Mouse (Mus musculus) lung, postnatal 14 days (tissue): Measurements from ENCODE around the gene Milr1.
"Not testable (repeated sequence)": the region's sequence is repeated elsewhere in the genome, so short reads cannot be mapped to it uniquely, and the experiment has no call there.

Experiments
- DNase-seq: peaks from one replicate; pipeline ENCODE4 v3.0.0; 2021

Gene Milr1

DNA sequence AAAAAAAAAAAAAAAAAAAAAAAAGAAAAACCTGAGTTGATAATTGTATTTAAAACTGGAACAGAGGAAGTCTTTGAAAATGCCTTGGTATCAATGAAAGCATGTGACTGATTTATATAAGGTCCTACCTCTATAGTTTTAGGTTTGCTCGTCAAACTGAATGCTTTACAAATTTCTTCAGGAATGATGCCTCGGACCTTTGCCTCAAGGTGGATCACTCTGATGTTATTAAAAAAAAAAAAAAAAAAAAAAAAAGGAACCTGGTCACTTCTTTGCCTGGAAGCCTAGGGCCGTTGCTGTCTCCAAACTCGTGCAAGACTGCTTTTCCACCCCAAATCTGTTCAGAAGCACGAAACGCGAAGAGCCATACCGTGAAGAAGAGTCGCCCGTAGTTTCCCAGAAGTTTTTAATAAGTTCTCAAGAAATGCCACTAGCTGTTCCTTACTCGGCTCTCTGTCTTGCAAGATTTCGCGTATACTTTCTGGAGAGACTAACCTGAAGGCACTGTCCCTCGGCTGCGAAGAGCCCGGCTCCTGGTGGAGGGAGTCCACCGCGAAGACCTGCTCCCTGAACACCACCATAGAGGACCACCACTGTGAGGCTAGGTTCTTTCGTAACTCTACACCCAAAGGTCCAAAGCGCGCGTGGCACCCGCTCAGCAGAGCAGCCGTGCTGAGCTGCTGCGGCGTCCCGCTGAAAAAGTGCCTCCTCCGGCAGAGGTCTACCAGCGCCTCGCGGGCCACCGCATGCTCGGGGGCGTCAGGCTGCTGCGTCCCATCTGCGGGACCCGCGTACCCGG, 27.8 kb downstream of the Milr1 start:
- DNase-seq: no peak

DNA sequence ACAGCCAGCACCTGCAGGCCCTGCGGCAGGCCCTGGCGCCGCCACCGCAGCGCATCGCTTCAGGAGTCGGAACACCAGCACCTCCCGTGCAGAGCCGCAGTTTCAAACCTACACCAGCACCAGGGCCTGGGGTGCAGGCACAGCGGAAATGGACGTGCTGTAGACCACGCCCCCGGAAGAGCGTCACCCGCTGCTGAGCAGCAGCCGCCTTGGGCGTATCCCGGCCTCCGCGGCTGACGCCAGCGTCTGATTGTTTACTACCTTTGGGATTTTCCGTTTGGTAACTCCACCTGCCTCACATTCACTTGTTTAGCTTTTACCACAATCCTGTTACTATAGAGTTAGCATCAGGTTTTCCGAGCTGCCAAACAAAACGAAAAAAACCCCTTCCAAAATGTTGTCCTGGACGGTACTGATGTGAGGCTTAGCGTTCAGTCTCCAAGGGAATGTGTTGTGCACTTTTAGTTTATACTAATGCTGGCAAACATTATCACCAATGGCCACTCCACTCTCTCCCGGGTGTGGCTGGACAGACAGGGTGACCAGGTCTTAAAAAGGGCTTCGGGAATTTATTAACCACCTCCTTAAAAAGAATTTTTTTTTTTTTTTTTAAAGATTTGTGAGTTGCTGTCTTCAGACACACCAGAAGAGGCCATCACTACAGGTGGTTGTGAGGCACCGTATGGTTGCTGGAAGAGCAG, 28.5 kb downstream of the Milr1 start, which contains the start of gene Polg2:
Polg2 (minus strand) TSS at position 150 of the 701 bp plus-strand sequence.
- peak; percentile 90 for DNase-seq

DNA sequence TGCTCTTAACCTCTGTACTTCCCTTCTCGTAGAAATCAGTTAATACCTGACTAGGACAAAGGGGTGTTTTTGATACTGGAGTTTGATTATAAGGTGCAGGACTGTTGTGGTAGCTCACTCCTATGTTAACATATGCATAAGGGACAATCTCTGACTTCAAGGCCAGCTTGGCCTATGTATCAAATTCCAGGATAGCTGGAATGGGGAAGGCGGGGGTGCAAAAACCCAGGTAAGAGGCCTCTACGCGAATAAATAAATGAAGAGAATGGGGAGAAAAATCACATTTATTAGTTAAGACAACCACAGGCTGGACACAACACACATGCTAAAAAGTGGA, 29.0 kb downstream of the Milr1 start:
- no peak for DNase-seq

DNA sequence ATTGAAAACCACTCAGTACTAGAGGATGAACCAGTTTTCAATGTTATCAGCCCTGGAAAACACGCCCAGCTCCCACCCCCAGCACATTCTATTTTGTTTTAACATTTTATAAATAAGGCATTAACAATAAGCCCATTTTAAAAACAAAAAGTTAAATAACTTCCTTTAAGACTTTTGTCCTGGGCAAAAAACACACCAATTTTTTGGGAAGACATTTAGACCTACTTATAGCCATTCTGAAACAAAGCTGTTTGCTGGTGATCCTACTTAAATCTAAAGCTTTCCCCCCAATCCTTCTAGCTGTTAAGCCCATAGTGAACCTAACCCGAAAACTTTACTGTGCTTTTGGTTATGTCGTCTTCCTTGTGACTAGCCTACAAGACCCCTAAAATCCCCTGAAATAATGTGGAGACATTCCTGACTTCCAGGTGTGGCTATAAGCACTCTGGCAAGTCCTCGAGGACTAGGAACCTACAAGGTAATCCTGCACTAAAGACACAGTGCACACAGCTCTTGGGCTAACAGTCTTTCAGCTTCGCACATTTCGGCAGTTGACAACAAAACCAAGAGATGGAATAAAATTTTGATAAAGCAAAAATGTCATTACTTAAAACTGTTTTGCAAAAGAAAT, 29.7 kb downstream of the Milr1 start:
- DNase-seq: no peak

DNA sequence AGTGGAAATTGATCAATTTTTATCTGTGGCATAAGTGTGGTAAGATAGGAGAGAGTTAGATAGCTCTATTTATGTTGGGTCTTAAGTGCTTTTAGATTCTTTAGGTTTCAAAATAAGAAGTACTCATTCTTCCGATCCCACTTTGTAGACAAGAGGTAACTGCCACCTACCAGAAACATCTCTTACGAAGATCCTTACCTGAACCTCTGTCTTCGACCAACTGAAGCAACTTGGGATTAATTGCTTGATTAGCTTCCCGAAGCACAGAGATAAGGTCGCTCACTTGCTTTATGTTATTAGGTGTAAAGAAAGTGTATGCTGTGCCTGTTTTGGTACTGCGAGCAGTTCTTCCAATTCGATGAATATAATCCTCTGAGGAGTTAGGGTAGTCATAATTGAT, 31.2 kb downstream of the Milr1 start:
- not testable (repeated sequence) for DNase-seq

DNA sequence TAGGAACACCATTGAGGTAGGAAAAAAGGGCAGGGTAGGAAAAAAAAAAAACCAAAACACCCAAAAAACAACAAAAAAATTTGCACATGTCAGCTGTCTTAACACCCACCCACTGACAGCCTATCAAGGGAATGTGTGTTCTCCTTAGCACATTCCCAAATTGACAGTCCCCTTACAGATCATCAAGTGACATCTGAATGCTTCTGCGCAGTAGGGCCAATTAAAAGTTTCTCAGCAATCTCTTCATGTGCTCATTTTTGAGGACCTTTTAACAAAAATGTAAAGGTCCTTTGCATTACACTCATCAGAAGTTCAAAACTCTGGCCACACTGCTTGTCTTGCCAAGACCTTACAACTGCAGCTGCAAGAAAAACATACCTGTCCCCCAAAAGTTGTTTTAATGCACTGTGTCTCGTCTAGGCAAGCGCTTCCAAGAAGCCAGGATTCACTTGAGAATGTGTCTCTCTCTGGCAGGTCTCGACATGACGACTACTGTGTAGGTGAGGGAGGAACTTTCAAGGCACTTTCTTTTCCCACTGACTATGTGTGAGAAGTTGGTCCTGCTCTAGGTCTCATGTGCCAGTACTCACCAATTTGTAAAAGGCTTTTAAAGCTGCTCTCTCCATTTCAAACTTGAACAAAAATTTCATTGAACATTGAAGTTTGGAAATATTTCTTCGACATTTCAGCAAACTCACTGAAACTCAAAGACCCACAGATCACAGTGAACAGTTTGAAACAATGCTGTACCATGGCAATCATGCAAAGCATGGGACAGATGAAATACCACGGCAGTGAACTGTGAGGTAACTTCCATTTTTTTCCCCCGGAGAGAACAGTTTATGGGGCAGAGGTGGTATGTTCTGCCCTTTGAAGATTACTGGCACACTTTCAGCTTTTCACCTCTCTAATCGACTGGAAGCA, 32.1 kb downstream of the Milr1 start:
- no peak for DNase-seq

DNA sequence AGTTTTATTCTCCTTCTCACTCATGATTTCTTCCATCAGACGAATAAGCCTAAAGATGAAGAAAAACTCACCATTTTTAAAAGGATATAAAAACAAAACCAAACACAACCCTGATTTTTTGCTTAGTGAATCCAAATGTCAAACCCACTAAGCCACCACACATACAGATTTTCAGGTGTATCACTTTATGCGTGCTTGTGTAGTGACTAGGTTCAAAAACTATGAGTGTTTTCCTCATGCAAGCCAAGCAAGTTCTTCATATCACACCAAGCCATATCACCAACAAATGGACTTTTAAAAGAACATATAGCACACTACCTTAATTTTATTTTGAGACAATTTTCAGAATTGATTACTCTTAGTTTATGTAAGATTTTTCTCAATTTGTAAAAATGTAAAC, 33.5 kb downstream of the Milr1 start:
- no peak for DNase-seq

DNA sequence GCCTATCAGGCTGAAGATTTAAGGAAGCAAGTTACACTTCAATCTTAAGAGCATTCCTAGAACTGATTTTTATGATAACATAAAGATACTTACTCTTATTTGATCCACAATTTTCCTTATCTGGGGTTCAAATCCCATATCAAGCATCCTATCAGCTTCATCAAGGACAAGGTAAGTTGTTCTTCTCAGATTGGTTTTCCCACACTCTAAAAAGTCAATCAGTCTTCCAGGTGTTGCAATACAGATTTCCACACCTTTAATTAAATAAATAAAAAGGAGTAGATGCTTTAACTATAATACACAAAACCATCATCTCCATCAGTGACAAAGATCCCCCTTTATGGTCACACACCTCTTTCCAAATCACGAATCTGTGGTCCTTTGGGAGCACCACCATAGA, 34.0 kb downstream of the Milr1 start:
- no peak for DNase-seq

DNA sequence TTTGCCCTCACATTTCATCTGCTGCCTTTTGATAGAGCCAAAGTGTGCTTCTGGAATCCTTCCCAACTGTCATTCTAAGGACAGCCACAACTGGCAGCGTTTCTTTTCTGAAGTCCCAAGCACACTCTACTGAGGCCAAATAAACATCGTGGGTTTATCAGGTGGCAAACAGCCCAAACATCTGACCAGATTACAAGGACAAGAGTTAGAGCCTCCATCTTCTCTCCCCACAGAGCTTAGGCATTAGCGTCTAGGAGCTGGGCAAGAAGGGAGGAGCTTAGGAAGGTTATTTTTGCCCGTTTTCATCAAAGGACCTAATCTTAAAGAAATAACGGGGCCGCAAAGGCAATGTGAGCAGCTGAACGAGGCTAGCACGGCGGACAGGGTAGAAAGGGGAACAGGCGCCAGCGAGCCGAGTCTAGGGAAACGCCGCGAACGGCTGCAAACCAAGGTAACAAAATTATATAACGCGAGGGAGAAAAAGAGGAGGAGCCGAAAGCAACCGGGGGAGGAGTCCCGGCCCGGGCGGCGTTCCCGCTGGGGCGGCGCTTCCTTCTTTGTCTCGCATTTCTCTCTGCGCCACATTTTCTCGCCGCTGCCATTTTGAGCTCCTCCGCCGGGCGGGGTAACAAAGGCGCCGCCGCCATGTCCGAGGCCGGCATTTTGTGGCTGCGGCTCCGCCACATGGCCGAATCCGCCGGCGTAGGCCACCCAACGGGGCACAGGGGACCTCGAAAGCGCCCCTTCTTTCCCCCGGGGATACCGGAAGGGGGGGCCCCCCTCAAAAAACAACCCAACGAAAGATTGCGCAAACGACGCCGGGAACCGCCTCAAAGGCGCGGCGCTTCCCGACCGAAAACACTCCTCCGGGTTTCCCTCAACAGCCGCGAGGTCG, 36.4 kb downstream of the Milr1 start:
- peak; percentile 95 for DNase-seq

DNA sequence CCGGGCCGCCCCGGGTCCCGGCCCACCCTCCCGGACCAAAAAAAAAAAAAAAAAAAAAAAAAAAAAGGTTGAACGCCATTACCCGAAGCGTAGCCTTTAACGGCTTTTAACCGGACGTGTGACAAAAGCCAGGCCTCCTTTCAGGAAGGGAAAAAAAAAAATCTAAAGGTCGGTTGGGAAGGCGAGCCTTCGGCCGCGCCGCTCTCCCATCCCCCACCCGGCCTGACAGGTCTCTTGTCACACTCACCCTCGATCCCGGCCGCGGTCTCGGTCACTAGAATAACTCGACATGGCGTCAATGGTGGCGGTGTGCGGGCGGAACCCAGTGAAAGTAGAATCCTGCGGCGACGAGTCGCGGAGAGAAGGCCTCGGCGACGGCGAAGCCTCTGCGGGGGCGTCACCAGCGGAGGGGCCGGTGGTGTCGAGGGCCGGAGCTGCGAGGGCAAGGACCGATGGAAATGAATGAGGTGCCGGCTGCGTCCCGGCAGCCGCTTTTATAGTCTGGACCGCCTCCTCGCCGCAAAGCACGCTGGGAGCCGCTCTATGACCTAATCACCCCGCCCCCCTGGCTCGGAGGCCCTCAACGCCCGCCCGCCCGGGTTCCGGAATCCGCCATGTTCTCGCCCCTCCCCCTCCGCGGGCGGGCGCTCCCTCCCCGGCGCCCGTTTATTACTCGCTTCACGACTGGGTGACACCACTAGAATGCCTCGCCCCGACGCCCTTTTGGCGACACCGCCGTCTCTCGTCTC, 37.2 kb downstream of the Milr1 start:
- DNase-seq: peak; percentile 100

DNA sequence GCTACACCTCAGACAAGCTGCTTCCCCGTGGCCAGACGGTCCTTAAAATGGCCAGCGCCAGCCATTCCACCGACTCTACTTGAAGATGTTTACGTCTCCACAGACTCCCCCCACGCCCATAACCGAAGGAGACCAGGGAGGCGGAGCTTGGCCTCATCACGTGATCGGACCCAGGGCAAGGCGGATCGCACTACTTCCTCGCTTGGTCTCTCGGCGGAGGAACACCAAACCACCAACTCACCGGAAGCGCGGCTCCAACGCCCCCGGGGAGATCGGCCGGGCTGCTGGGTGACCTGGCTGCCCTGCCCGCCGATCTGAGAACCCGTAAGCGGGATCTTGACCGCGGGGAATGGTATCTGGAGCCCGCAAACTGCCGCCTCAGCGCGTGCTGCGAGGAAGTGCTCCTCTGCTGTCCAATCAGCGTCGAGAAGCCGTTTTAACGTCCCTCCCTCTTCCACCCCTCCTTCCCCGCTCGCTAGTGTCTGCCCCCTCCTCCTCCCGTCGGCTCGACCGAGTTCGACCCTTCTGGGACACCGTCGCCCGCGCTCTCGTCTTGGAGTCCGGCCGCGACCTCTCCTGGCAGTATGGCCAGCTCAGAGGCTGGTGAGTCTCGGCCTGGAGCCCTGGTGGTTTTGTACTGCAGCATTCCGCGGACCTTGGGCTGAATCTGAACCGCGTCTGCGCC, 37.9 kb downstream of the Milr1 start, which contains the start of the genes Ddx5 and Cep95:
Ddx5 (minus strand) TSS at position 411 of the 685 bp plus-strand sequence.
Cep95 (plus strand) TSS at position 478 of the 685 bp plus-strand sequence.
- DNase-seq: peak; percentile 98

DNA sequence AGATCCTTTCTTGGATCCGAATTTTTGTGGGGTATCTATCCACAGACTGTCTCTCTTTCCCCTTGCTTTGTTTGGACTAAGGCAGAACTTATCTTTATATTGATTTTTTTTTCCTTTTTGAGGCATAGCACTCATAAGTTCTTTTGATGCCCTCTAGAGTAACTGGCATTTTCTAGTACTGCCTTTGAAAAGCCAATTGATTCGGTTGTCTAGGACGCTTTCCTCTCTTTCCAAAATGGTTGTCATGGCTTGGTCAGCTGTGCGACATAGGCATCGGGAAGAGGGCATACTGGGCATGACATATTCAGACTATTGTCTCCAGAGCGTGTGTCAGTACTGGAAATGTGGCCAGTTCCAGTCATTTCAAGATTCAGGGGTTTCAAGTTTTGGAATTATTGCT, 38.6 kb downstream of the Milr1 start:
- DNase-seq: no peak

DNA sequence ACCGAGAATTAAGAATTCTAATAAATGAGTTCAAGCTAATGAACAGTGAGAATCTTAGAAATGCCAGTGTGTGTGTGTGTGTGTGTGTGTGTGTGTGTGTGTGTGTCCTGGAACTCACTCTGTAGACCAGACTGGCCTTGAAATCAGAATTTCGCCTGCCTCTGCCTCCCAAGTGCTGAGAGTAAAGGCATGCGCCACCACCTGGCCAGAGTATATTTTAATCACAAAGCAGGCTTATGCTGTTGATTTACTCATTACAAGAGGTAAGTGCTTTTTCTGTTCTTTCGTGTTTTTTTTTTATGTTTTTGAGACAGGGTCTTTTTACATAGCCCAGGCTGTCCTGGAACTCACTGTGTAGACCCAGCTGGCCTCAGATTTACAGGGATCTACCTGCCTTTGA, 42.8 kb downstream of the Milr1 start:
- DNase-seq: no peak

DNA sequence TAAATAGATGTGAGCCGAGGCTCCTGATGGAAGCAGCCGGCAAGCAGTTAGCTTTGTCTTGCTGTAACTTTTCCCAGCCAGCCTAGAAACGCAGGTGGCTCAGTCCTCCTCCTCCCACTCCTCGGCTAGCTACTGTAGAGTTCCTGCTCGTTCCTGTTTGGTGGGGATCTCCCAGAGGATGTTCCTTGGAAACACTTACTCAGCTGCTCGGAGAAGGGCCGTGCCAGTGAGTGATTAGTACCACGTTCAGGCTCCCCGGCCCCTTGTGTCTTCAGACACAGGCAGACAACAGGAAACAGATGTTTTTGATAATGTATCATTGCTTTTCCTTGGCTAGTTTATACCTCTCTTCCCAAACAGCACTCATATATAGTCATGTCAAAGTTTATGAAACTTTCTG, 44.7 kb downstream of the Milr1 start:
- no peak for DNase-seq

DNA sequence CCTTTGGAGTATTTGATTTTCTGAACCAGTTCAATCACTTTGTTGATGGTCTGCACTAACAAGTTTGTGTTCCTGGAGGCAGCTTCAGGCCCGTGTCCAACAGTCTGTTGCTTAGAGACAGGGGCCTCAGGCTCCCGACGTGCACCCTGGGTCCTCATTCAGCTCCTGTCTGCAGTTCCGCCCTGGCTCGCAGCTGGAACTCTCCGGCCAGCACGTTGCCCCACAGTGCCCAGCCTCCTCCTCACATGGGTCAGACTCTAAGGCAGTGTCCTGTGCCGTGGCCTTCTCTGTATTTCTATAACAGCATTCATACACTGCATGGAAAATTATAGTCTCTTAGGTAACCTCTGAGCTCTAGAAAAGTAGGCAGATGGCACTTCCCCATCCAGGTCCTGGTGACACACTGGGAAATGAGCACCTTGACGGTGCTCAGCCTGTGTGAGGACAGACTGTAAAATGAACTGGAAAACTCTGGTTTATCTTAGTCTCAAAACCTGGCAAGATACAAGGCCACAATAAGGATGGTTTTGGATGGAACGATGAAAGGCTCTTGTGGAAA, 51.1 kb downstream of the Milr1 start:
- DNase-seq: no peak

DNA sequence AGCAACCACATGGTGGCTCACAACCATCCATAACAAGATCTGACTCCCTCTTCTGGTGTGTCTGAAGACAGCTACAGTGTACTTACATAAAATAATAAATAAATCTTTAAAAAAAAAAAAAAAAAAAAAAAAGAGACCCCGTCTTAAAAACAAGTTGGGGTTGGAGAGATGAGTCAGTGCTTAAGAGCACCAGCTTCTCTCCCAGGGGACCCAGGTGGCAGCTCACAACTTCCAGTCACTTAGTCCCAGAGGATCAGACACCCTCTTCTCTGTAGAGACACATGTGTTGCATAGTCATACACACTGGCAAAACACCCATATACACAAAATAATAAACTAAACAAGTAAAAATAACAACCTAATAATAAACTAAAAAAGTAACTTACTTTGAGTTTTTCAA, 56.4 kb downstream of the Milr1 start:
- DNase-seq: not testable (repeated sequence)

DNA sequence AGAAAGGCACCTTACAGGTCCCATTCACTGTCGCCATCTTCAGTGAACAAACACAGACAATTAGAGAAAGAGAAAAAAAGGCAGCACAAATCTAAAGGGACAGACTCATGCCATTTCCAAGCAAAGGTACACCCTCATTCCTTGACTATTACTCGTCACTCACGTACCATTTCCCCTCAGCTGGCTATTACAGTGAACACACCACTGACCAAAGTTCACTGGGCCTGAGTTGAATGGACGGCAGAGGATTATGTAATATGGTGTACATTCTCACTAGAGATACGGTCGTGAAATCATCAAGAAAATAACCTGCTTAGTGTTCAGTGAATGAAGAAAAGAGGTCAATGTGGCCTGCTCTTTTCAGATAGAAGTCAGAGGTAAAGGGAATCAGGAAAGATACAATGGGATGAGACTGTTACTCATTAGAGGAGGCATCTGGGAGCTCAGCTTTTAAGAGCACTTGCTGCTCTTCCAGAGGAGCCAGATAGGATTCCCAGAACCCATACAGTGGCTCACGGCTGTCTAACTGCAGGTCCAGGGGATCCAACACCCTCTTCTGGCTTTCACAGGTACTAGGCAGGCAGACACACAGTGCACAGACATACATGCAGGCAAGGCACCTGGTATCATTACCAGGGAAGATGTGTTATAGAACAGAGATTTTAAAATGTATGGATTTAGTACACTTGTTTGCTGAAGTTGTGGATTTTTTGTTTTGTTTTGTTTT, 61.5 kb downstream of the Milr1 start:
- no peak for DNase-seq

DNA sequence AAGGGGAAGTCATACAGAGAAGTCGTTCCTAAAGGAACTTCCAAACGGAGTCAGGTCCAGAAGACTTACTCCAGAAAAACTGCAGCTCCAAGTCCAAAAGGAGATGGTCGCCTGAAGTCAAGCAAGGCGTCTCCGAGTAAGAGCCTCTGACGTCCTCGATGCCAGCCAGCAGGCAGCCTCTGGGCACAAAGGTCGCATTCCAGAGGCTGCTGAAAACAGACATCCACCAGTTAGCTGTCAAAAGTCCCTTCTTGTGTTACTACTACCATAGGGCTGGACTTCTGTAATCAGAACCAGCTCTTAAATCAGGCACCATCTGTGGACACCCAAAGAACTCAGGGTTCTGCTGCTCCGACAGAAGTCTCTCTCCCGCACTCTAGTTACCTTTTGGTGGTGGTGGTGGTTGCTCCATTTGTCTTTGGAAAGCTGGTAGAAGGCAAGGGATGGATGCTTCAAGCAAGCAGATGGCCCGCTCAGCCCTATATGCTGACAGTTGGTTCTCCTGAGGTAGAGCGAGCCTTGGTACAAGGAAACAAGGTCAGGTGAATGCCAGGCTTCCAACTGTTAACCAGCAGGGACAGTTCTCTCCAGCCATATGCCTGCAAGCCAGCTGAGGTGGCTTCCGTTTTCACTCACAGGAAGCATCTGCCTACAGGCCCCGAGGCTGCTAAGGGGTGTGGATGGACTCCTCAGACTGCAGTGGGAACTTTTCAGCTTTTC, 63.7 kb downstream of the Milr1 start:
- no peak for DNase-seq

DNA sequence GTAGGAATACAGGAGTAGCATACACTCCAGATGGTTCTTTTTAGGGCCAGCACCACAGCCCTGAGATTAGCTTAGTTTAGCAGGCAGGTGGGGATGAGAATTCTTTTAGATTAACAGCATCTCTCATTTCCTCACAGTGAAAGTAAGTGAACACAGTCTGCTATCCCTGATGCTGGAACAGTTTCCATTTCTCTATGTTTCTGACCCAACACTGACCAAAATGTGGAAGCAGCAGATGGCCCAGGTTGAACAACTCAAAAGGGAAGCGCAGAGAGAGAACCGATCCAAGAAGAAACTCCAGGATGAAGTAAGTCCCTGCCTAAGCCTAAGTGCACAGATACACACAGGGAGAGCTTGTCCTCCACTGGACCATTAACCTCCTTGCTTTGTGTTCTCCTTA, 64.3 kb downstream of the Milr1 start:
- DNase-seq: no peak
